Mouse (Mus musculus): Measurements from ENCODE around the gene Gp9.

GRCm38 (mm10) chr6:87779174-87780165, 1.6 kb downstream of the Gp9 start:
- TF ChIP-seq E2F4 (IDR thresholded peaks at IDR 0.05; ENCODE audit: insufficient read depth): no peak
- no peak for TF ChIP-seq POLR2A (IDR thresholded peaks at IDR 0.05; ENCODE audit: insufficient read length, low read depth)

Measured in myocyte (in vitro differentiated cells).